Mouse (Mus musculus): ENCODE data around the gene Ift43. TPM values are rescaled to one million over a fixed set of nuclear protein-coding genes. Genes with fewer than 3 reads are reported as not detected.

Gene Ift43
- polyA plus RNA-seq, 2 experiments = 3.3 to 7.3 TPM

DNA sequence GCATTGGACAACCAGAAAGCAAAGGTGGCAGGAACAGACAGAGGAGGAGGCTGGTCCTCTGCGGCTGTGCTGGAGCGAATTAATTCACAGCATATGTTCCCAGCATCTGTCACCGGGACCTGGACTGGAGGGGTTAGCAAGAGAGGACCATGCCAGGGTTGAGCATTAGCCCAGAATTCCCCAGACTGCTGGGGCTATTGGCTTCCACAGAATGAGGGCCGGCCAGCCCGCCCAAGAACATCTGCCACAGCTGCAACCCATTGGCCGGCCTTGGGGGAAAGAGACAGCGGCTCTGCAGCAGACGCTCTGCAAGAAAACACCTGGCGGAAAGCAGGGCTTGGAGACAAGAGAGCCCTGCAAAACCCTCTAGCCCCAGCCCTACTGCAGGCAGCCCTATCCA lies 84.7 kb downstream of the Ift43 start:
- H3K9me3 ChIP-seq (ENCODE audit: control insufficient read depth, low read length) = no peaks in the 10 kb centered on the region
- no peak overlapping the region for H3K4me2 ChIP-seq (ENCODE audit: low read depth)
- H3K27ac ChIP-seq = no peak overlapping the region
- H3K9ac ChIP-seq (replicated peaks) = no peak overlapping the region
- H3K36me3 ChIP-seq (replicated peaks; ENCODE audit: control insufficient read depth, insufficient read depth, low read depth) = no peaks in the 10 kb centered on the region
- no peak for ATAC-seq (ENCODE audit: insufficient read depth)
- 0 out of 4 replicates have a peak, but pooled peaks cover 0 to 1% of the 10 kb centered on the region in 2 experiments for H3K4me1 ChIP-seq (replicated peaks; ENCODE audit: control insufficient read depth in 2 of 2, insufficient read depth in 2 of 2, low read length in 1 of 2)
- 57% methylated on average over 9 of the region's 9 CpGs for WGBS (ENCODE audit: insufficient replicate concordance)
- no peak overlapping the region for H3K4me3 ChIP-seq (ENCODE audit: insufficient read depth in 1 of 2, low read depth in 2 of 2, low read length in 2 of 2)
- TF ChIP-seq EP300 (IDR thresholded peaks at IDR 0.05; ENCODE audit: low read depth) (no peak), CTCF (IDR thresholded peaks at IDR 0.05; ENCODE audit: low read depth) (no peak)
- DNase-seq (ENCODE audit: low read depth in 3 of 3, low spot score in 3 of 3) = no peak
- no peaks in the 10 kb centered on the region for H3K27me3 ChIP-seq (ENCODE audit: control insufficient read depth, insufficient read depth, low read length)

DNA sequence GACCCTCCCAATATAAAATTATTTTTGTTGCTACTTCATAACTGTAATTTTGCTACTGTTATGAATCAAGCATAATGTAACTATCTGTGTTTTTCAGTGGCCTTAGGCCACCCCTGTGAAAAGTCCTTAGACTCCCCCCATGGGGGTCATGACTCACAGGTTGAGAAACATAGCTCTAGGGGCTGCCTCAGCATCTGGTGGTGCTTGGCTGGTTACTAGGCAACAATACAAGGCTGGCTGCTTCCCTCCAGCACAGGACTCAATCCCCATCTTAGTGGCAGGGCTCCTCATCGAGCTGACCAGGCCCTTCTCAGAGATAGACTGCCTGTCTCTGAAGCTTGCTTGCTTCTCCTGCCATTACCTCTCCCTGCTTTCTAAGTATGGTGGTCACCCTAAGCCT lies 86.4 kb downstream of the Ift43 start:
- DNase-seq (ENCODE audit: low read depth in 3 of 3, low spot score in 3 of 3) (no peak), ATAC-seq (ENCODE audit: insufficient read depth) (no peak)
- Histone ChIP-seq H3K9me3 (ENCODE audit: control insufficient read depth, low read length) (no peaks in the 10 kb centered on the region), H3K27ac (no peak overlapping the region), H3K4me2 (ENCODE audit: low read depth) (no peak overlapping the region), H3K9ac (replicated peaks) (no peak overlapping the region), H3K27me3 (ENCODE audit: control insufficient read depth, insufficient read depth, low read length) (no peaks in the 10 kb centered on the region), H3K4me1 (replicated peaks; ENCODE audit: control insufficient read depth in 2 of 2, insufficient read depth in 2 of 2, low read length in 1 of 2) (0 out of 4 replicates have a peak, but pooled peaks cover 0 to 1% of the 10 kb centered on the region in 2 experiments), H3K36me3 (replicated peaks; ENCODE audit: control insufficient read depth, insufficient read depth, low read depth) (no peaks in the 10 kb centered on the region), H3K4me3 (ENCODE audit: insufficient read depth in 1 of 2, low read depth in 2 of 2, low read length in 2 of 2) (no peak overlapping the region)
- WGBS (ENCODE audit: insufficient replicate concordance) = 12% methylated on average over 1 of the region's 1 CpGs
- TF ChIP-seq CTCF (IDR thresholded peaks at IDR 0.05; ENCODE audit: low read depth) (no peak), EP300 (IDR thresholded peaks at IDR 0.05; ENCODE audit: low read depth) (no peak)

DNA sequence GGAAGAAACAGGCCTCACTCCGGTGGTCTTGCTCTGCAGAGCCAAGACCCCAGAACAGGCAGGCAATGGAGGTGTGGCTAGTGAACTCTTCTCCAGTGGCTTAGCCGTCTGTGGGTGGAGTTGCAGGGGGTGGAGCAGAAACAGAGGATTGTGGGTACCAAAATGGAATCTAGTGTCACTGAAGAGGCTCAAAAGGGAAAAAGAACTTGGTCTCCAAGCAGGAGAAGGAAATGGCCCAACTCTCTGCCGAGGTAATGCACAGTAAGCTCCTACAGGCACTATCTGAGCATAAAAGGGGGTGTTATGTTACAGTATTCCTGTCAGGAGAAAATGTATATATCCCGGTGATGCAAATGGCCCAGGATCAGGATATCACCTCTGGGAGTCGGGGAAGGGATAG lies 86.9 kb downstream of the Ift43 start:
- ATAC-seq (ENCODE audit: insufficient read depth) = no peak
- H3K4me1 ChIP-seq (replicated peaks; ENCODE audit: control insufficient read depth in 2 of 2, insufficient read depth in 2 of 2, low read length in 1 of 2) = 0 out of 4 replicates have a peak, but pooled peaks cover 0 to 1% of the 10 kb centered on the region in 2 experiments
- WGBS (ENCODE audit: insufficient replicate concordance) = 44% methylated on average over 5 of the region's 5 CpGs

DNA sequence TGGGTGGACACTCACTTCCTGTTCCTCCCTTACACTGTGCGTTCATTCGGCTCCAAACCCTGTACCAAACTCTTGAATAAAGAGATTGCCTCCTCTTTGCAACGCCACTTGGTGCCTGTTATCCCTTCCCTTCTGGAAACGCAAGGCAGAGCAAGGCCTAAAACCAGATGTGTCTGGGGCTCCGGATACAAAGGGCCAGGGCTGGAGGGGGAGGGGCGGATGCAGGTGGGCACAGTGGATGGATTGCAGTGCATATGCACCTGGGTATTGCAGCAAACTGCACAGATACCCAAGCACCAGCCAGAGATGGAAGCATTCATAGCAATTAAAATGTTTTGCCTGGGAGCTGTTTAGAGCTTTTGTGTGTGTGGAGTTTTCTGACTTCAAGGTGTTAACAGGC lies 91.0 kb downstream of the Ift43 start:
- H3K27ac ChIP-seq = no peak overlapping the region
- no peaks in the 10 kb centered on the region for H3K27me3 ChIP-seq (ENCODE audit: control insufficient read depth, insufficient read depth, low read length)
- 56% methylated on average over 6 of the region's 6 CpGs for WGBS (ENCODE audit: insufficient replicate concordance)
- no peaks in the 10 kb centered on the region for H3K36me3 ChIP-seq (replicated peaks; ENCODE audit: control insufficient read depth, insufficient read depth, low read depth)
- H3K4me1 ChIP-seq (replicated peaks; ENCODE audit: control insufficient read depth in 2 of 2, insufficient read depth in 2 of 2, low read length in 1 of 2) = no peaks in the 10 kb centered on the region
- H3K9me3 ChIP-seq (ENCODE audit: control insufficient read depth, low read length) = no peaks in the 10 kb centered on the region
- no peak overlapping the region for H3K4me2 ChIP-seq (ENCODE audit: low read depth)
- no peak for ATAC-seq (ENCODE audit: insufficient read depth)
- no peak for DNase-seq (ENCODE audit: low read depth in 3 of 3, low spot score in 3 of 3)
- no peak overlapping the region for H3K4me3 ChIP-seq (ENCODE audit: insufficient read depth in 1 of 2, low read depth in 2 of 2, low read length in 2 of 2)
- H3K9ac ChIP-seq (replicated peaks) = no peak overlapping the region
- no peak for TF ChIP-seq CTCF (IDR thresholded peaks at IDR 0.05; ENCODE audit: low read depth)
- TF ChIP-seq EP300 (IDR thresholded peaks at IDR 0.05; ENCODE audit: low read depth) = no peak

More for the DNA sequence above, 86.9 kb downstream of the Ift43 start:
- H3K9me3 ChIP-seq (ENCODE audit: control insufficient read depth, low read length) = no peaks in the 10 kb centered on the region
- H3K36me3 ChIP-seq (replicated peaks; ENCODE audit: control insufficient read depth, insufficient read depth, low read depth) = no peaks in the 10 kb centered on the region
- H3K27me3 ChIP-seq (ENCODE audit: control insufficient read depth, insufficient read depth, low read length) = no peaks in the 10 kb centered on the region
- no peak overlapping the region for H3K27ac ChIP-seq
- H3K4me2 ChIP-seq (ENCODE audit: low read depth) = no peak overlapping the region
- DNase-seq (ENCODE audit: low read depth in 3 of 3, low spot score in 3 of 3) = no peak
- TF ChIP-seq EP300 (IDR thresholded peaks at IDR 0.05; ENCODE audit: low read depth) = no peak
- no peak for TF ChIP-seq CTCF (IDR thresholded peaks at IDR 0.05; ENCODE audit: low read depth)
- no peak overlapping the region for H3K9ac ChIP-seq (replicated peaks)
- H3K4me3 ChIP-seq (ENCODE audit: insufficient read depth in 1 of 2, low read depth in 2 of 2, low read length in 2 of 2) = no peak overlapping the region

DNA sequence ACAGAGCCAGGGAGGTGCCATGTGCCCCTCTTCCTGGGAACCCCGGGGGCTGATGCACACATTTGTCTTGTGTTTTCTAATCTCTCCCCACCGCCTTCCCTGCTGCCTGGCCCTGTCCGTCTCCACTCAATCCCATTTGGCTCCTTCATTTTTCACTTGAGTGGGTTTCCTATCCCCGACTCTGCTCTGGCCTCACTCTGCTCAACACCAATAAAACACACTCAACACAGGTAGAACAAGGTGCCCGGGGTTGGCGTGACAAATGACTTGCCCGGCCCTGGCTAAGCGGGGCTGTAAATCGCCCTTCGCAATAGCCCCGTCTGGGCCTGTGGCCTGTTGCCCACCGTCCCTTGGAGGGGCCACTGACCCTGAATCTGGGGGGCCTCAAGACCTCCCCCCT lies 92.0 kb downstream of the Ift43 start:
- H3K4me1 ChIP-seq (replicated peaks; ENCODE audit: control insufficient read depth in 2 of 2, insufficient read depth in 2 of 2, low read length in 1 of 2) = no peaks in the 10 kb centered on the region
- 78% methylated on average over 12 of the region's 12 CpGs for WGBS (ENCODE audit: insufficient replicate concordance)
- no peak overlapping the region for H3K27ac ChIP-seq
- H3K9me3 ChIP-seq (ENCODE audit: control insufficient read depth, low read length) = no peaks in the 10 kb centered on the region
- H3K4me3 ChIP-seq (ENCODE audit: insufficient read depth in 1 of 2, low read depth in 2 of 2, low read length in 2 of 2) = no peak overlapping the region
- no peak overlapping the region for H3K9ac ChIP-seq (replicated peaks)
- DNase-seq (ENCODE audit: low read depth in 3 of 3, low spot score in 3 of 3) = no peak
- no peak for ATAC-seq (ENCODE audit: insufficient read depth)
- H3K27me3 ChIP-seq (ENCODE audit: control insufficient read depth, insufficient read depth, low read length) = no peaks in the 10 kb centered on the region
- no peak overlapping the region for H3K4me2 ChIP-seq (ENCODE audit: low read depth)
- H3K36me3 ChIP-seq (replicated peaks; ENCODE audit: control insufficient read depth, insufficient read depth, low read depth) = no peaks in the 10 kb centered on the region
- TF ChIP-seq CTCF (IDR thresholded peaks at IDR 0.05; ENCODE audit: low read depth) = no peak
- TF ChIP-seq EP300 (IDR thresholded peaks at IDR 0.05; ENCODE audit: low read depth) = no peak
